Mouse (Mus musculus) hematopoietic stem cell, adult 5-6 weeks (primary cell): ENCODE measurements around the gene Snx9. TPM values are rescaled to one million over a fixed set of nuclear protein-coding genes. Genes with fewer than 3 reads are reported as not detected.
A peak's percentile ranks its signal among the peaks of the same experiment; 100 is the strongest.

Experiments
- ATAC-seq, 2 experiments: fragments of 125-278 bp in 1 of 2; replicated peaks in 1 of 2; 2 replicates each; pipeline ENCODE4 v1.8.0; 2016 to 2017; ENCODE audit warnings: inconsistent platforms in 2 of 2, mild to moderate bottlenecking in 2 of 2, moderate number of reproducible peaks in 2 of 2, low read depth in 1 of 2, moderate TSS enrichment in 1 of 2; ENCODE audit not compliant: low FRiP score in 2 of 2, poor library complexity in 2 of 2, severe bottlenecking in 2 of 2, insufficient read depth in 1 of 2, low TSS enrichment in 1 of 2
- total RNA-seq: library from RNA; stranded (forward); fragments of 172-1452, 232-1000 nt; gene quantifications from 2 replicates; pipeline ENCODE4 v1.2.3, GENCODE M21; 2017

Gene Snx9
- total RNA-seq, 1 experiment from 2014 or later = 28.8 TPM

DNA sequence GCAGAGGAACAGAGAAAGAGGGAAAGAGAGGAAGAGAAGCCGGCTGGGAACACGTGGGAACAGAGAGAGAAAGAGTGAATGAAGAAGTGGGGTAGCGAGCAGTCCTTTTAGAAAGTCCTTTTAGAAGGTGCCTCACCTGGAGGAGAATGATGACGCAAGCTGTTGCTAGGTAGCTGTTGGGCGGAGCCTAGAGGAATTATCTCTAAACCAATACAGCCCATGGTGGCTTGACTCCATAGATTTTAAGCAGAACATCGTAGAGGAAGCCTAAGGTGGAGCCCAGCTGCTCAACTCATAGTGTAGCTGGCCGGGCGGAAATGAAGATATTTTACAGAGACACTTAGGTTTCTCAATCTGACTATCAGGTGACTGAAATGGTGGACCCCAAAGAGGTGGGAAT is 122.6 kb downstream of the Snx9 start:
- ATAC-seq = no peak

DNA sequence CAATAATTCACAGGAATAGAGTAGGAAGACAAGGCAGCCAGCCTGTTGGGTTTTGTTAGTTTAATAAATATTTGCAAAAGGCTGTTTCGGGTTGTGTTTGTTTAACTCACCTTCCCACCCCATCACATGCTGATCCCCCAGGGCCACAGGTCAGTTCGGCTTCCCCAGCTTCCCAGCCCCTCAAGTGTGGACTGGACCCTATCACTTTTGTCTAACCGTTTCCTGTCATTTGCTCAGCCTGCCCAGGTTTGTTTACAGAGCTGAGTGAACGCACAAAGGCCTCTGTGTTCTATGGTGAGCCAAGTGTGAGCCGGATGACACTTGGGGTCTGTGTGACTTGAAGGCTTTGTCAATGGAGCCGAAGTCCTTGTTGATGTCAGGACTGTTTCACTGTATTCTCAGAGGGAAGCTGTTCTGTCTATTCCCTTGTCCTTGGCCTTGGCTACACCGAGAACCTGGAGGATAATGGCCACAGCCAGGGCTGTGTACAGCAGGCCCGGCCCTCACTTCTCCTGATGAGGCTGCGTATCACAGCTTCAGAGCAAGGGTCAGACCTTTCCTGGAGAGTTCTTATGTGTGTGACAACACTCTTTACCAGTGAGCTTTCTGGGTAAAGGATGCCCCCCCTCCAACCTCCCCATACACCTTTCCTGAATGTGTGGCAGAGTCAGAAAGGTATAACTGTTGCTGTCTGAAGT is 124.1 kb downstream of the Snx9 start:
- ATAC-seq = no peak

DNA sequence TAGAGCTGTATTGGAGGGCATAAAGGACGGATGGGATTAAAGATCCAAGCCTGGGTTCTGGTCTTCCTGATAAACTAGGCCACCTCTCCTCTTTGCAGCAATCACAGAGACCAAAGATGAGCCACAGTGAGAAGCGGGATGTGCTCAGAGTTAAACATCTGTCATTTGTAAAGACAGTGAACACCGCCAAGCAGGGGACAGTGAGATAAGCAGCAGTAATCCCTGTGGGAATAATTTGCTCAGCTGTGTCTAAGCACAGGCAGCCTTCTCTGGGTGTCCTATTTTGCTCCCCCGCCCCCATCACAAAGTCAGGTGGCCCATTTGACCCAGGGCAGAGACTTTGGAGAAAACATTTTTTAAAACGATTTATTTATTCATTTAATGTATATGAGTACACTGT is 125.6 kb downstream of the Snx9 start:
- ATAC-seq = no peak

DNA sequence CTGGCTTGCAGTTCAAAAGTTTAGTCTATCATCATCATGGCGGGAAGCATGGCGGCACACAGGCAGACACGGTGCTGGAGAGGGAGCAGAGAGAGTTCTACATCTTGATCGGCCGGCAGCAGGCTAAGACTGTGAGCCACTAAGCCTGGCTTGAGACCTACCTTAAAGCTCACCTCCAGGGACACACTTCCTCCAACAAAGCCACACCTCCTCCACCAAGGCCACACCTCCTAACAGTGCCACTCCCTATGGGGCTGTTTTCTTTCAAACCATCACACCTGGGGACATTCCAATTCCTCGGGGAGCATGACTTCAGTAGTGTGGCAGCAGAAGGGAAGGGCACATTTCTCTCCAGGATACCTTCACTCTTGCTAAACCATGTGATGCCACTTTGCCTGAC is 127.4 kb downstream of the Snx9 start:
- ATAC-seq = no peak

DNA sequence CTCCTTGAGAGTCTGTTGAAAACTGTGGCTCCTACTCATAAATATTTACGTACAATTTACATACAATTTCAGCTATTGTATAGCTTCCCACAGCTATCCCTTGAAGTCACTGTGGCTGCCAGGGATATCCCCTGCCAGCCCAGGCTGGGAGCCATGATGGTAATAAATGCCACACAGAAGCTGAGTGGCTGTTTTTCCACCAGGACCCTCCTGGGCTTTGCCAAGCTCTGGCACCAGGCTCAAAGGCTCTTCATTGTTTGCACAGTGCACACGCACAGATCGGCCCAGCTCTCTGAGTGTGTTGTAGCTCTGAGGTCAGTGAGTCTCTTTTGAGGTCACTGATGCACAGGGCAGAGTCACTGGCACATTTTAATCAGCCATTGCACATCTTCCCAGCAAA is 128.1 kb downstream of the Snx9 start:
- no peak for ATAC-seq

DNA sequence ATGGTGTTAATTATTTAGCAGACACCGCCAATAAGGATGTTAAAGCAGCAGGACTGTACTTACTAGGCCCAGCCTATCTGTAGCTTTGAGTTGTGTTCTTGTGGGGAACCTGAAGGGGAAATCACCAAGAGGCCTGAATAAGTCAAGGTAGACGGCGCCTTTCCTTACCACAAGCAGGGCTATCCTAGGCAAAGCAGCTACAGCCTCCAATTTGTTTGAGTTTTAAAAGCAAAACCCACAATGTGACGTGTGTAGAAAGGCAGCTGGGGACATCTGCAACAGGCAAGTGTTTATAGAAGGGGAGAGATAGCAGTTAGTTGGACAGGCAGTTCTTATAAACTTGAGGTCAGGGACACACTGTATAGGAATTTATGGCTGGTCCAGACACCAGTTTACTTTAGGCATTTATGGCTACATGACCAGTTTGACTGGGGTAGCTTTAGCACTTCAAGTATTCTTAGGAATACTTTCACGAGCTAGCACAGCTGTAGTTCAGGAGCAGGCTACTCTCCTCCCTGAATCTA is 129.2 kb downstream of the Snx9 start:
- ATAC-seq = no peak

DNA sequence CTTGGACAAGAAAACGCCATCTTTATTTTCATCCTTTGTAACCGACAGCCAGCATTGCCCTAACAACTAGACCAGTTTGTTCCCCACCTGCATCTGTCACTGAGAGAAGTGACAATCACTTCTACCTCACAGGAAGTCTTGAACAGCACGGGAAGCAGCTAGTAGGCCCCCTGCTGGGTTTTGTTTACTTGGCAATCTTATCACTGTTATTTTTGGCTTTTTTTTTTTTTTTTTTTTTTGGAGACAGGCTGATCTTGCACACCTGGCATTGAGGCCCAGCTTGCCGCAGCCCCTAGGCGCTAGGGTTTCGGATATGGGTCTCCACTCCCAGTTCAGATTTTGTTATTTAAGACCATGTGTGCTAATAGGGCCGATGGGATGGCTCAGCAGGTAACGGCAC is 132.4 kb downstream of the Snx9 start:
- no peak for ATAC-seq

DNA sequence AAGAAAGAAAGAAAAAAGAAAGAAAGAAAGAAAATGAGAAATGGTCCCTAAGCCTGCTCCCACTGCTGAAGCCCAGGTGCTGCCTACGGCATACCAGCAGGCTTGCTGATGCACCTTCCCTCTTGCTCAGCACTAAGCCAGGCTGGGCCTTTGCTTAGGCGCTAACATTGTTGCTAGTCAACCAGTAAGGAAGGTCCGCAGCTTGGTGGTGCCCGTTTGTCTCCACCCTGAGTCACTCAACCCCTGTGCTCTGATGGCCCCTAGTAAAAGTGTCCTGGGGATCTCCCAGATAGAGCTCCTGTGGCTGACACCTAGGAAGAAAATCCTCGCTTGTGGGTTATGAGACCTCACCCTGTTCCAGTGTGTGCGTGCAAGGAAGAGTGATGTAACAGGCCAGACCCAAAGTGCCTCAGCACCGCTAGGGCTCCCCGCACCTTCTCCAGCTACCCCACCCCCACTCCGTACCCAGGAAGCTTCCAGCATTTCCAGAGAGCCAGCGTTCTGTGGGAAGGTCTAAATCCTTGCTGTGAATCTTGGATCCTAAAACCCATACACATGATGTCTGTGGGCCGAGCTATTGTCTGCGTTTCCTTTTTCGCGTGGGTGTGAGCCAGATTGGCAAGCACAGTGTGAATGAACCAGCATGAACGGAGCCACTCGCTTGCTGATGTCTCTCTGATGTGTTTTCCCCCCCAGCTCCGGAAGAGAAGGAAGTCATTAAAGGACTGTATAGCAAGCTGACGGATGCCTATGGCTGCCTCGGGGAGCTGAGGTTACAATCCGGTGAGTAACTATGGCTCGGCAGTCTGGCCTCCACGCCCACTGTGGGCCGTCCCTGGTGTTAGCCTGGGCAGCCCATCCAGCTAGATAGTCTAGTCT is 134.2 kb downstream of the Snx9 start:
- ATAC-seq = peak; percentile 88 to 89

DNA sequence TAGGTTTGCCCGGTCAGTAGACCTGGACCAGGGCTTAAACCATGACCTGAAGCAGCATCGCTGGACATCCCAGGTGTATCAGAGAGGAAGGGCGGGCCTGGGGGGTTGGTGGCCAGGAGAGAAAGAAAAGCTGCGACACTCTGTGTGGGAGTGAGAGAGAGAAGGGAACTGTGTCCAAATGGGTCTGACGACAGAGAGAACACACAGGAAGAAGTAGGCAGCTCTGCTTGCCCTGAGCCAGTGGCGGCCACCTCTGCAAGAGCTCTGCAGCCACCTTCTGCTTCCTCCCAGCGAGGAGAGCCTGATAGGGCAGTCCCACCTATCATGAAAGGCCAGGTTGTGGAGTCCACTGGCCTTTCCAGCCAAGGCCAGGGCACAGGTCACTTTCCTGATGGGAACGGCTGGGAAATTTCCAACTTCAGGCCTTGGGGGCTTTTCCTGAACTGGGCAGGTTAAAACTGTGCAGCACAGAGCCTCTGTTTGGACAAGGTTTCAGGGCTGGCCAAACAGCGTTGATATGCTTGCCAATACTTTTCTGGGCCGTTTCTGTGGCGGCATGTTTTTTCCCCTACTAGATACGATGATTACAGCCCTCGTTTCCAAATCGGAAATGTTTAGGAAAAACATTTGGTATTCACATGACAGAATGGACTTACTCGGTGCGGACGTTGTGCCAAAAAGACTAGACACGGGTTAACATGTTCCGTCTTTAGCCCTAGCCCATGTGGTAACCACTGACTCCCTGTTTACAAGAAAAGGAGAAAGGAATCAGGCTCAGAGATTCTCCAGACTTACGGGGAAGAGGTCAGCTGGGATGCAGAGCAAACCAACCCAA is 135.3 kb downstream of the Snx9 start:
- ATAC-seq = peak; percentile 39 to 43; a peak in 3 of 4 replicates

DNA sequence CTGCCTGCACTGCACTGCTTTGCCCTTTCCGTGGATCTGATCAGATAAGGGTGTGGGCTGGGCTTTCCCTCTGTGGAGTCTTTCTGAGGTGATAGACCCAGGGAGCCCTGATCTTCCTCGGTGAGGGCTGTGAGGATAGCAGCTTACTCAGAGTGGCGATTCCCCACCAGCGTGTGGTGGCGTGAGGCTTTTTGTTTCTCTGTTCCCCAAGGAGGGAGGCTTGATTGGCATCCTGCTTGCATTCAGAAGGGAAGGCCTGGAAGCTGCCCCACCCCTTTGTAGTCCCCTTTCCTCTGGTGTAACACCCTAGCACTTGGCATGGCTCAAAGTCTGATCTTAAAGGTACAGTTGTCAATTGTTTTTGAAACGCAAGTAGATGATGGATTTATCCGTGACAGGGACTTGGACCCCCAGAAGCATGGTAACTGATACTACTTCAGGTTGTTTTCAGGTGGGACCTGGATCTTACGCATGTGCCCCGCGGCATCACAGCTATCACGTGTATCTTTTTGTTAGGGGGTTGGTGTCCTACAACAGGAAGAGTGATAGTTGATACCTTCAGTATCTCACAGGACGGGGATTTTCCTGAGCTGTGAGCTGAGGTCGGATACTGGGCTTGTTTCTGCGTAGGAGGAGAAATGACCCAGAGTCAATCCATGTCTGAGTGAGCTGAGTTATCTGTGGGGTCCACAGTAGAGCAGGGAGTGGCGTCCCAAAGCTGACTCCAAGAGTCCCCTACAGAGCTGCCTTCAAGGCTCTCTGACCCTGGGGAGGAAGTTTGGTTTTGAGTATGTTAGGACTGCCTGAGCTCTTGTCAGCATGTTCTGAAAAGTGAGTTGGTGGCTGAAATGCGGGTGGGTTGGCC is 136.2 kb downstream of the Snx9 start:
- no peak for ATAC-seq

DNA sequence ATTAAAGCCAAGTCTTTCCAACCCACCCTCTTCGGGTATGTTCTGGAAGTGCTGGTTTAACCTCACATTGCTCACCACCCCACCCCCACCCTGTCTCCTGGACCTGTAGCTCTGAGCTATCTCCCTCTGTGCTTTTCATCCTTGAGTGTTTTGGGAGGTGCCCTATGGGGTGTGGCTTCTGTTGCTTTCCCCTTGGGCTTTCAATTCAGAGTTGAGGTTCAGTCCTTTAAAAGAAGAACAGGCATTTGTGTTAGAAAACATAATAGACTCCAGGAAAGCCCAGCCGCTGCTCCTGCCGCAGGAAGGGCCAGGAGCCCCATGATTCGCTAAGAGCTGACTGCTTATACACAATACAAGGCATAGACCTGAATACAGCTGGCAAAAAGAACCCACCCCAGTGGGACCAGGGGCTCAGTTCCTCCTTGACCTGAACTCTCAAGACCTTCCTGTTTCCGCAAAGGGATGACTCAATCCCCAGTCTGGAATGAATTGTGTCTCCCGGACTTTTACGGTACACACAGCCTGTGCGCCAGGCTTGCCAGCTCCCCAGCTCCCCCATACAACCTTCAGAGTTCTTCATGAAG is 136.9 kb downstream of the Snx9 start:
- ATAC-seq = no peak

DNA sequence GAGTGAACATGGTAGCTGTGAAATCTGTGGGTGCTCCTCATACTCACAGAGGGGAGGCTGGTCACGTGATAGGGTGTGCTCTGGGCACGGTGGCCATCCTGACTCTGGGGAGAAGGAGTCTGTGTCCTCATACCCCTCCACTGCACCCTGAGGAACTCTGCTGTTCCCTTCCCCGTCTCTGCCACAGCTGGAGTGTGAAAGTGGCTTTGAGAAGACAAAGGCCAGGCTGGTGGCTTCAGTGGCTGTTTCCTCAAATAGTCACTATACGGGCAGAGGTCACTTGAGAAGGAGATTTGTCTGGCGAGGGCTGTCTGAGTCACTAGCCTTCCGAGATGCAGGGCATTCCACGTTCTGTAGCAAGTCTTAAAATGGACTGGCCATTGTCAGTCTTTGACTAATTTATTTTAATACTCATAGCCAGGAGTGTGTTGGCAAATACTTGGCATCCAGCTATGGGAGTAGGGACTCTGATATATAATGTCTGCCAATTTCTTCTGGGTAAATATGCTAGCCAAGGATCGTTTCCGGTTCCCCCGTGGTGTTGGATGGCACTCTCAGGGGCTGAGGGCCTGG is 137.5 kb downstream of the Snx9 start:
- ATAC-seq = no peak

DNA sequence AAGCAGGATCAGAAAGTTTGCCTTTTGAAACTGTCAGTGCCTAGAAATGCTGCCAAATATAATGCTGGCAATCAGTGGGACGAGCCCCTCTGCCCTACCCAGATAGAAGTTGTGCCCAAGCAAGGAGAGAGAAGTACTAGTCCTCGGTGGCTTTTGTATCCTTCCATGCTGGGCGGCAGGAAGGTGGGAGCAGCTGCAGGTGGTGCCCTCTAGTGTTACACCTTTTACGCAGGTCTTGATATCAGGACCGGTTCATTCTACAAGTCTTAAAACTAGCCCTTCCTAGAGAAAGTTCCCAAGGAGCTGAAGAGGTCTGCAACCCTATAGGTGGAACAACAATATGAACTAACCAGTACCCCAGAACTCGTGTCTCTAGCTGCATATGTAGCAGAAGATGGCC is 139.7 kb downstream of the Snx9 start:
- ATAC-seq = 0 out of 4 replicates have a peak, but pooled peaks of 1 of the 2 experiments have one; percentile 33
